Mouse (Mus musculus) cerebellum, postnatal 10 days (tissue): ENCODE results near the gene Zfp747.
A peak's percentile ranks its signal among the peaks of the same experiment; 100 is the strongest.
"Not testable (repeated sequence)": the region's sequence is repeated elsewhere in the genome, so short reads cannot be mapped to it uniquely, and the experiment has no call there.

Experiments
- DNase-seq, 2 experiments: peaks; one replicate each; pipeline ENCODE4 v3.0.0; 2021; ENCODE audit warnings: mixed read lengths in 2 of 2

The Zfp747 gene

GRCm38 (mm10) chr7:127375271-127376245 lies at the start of gene Zfp747:
Zfp747 (minus strand) TSS chr7:127376050.
- peak; percentile 93 to 94 for DNase-seq

GRCm38 (mm10) chr7:127425291-127425690 lies 49.4 kb upstream of the Zfp747 start:
- DNase-seq = no peak

GRCm38 (mm10) chr7:127422247-127422646 lies 46.4 kb upstream of the Zfp747 start:
- peak; percentile 57 to 58 for DNase-seq

- DNase-seq = peak; percentile 96 to 97
Measured at GRCm38 (mm10) chr7:127421388-127422191, 45.7 kb upstream of the Zfp747 start, which contains the start of gene Zfp688. Zfp688 (minus strand) TSS chr7:127422068.

GRCm38 (mm10) chr7:127411418-127411817 lies 35.6 kb upstream of the Zfp747 start:
- no peak for DNase-seq

GRCm38 (mm10) chr7:127406002-127406987 lies 30.4 kb upstream of the Zfp747 start, which contains the start of gene Zfp764:
Zfp764 (minus strand) TSS chr7:127406822.
- DNase-seq = peak; percentile 93 to 94

GRCm38 (mm10) chr7:127404101-127404500 lies 28.3 kb upstream of the Zfp747 start:
- DNase-seq = not testable (repeated sequence)

- DNase-seq = no peak
Measured at GRCm38 (mm10) chr7:127402980-127403379, 27.1 kb upstream of the Zfp747 start.

GRCm38 (mm10) chr7:127400355-127400754 lies 24.5 kb upstream of the Zfp747 start:
- no peak for DNase-seq

GRCm38 (mm10) chr7:127393944-127394333 lies 18.1 kb upstream of the Zfp747 start:
- DNase-seq = no peak

- peak; percentile 99 for DNase-seq
Measured at GRCm38 (mm10) chr7:127393157-127393943, 17.5 kb upstream of the Zfp747 start, which contains the start of gene E430018J23Rik. E430018J23Rik (minus strand) TSS chr7:127393629.

GRCm38 (mm10) chr7:127392251-127392824 lies 16.5 kb upstream of the Zfp747 start:
- no peak for DNase-seq

GRCm38 (mm10) chr7:127391538-127391937 lies 15.7 kb upstream of the Zfp747 start:
- no peak for DNase-seq

GRCm38 (mm10) chr7:127390306-127390705 lies 14.5 kb upstream of the Zfp747 start:
- no peak for DNase-seq

- not testable (repeated sequence) for DNase-seq
Measured at GRCm38 (mm10) chr7:127388201-127388600, 12.4 kb upstream of the Zfp747 start.

GRCm38 (mm10) chr7:127386641-127387392 lies 11.0 kb upstream of the Zfp747 start, which contains the start of gene 9130019O22Rik:
9130019O22Rik (minus strand) TSS chr7:127387166.
- peak; percentile 96 for DNase-seq

GRCm38 (mm10) chr7:127385560-127385959 lies 9.7 kb upstream of the Zfp747 start:
- DNase-seq = not testable (repeated sequence)

- no peak for DNase-seq
Measured at GRCm38 (mm10) chr7:127378310-127378921, 2.6 kb upstream of the Zfp747 start.

GRCm38 (mm10) chr7:127371870-127372269 lies 4.0 kb downstream of the Zfp747 start:
- DNase-seq = not testable (repeated sequence)
